Mouse (Mus musculus) kidney, adult 2 months (tissue): Measurements from ENCODE around the gene Gm8251.

Experiments
- CTCF ChIP-seq: fragments of 200-500 bp; conservative IDR thresholded peaks from 2 replicates; pipeline ENCODE4 v1.5.1; 2011; ENCODE audit warnings: low read depth, mild to moderate bottlenecking, control low read depth, low read length, moderate library complexity, mixed read lengths; ENCODE audit not compliant: insufficient read depth, insufficient read length
- POLR2A ChIP-seq: fragments of 200-500 bp; IDR thresholded peaks from one replicate; pipeline ENCODE4 v1.6.1; 2011; ENCODE audit warnings: low read depth, low read length, control low read depth

DNA sequence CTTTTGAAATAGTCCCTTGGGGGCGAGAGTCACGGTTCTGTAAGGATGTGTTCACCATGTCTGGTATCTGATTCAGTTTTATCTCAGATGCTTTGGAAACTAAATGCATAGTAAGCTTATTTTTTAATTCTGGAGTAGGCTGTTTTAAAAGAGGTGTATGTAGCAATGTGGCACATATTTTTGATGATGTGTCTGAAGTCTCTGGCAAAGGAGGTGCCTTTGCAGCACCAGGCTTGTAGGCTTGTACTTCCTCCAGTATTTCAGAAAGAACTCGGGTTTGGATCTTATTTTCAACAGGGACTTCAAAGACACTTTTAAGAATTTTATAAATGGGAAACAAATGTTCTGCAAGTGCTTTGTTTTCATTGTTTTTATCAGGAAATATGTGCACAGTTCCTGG is 3.9 kb downstream of the Gm8251 start:
- TF ChIP-seq CTCF = no peak
- no peak for TF ChIP-seq POLR2A
